Mouse (Mus musculus) layer of hippocampus, adult 18-20 months (tissue): Measurements from ENCODE around the gene Cdkal1. TPM values are rescaled to one million over a fixed set of nuclear protein-coding genes. Genes with fewer than 3 reads are reported as not detected.

Experiments used
- DNase-seq, 2 experiments: peaks; one replicate each; pipeline ENCODE4 v3.0.0; 2022; ENCODE audit warnings: low spot score in 2 of 2
- total RNA-seq, 2 experiments: library from RNA; stranded (reverse); gene quantifications; 2 replicates each; pipeline ENCODE4 v1.2.3; 2021

The Cdkal1 gene
- total RNA-seq, 2 experiments from 2014 or later: 26.0 to 26.3 TPM

- DNase-seq: no peak
Observed at GRCm38 (mm10) chr13:29818314-29818713, 37.2 kb downstream of the Cdkal1 start.

GRCm38 (mm10) chr13:29810780-29811179 lies 44.7 kb downstream of the Cdkal1 start:
- no peak for DNase-seq

DNA sequence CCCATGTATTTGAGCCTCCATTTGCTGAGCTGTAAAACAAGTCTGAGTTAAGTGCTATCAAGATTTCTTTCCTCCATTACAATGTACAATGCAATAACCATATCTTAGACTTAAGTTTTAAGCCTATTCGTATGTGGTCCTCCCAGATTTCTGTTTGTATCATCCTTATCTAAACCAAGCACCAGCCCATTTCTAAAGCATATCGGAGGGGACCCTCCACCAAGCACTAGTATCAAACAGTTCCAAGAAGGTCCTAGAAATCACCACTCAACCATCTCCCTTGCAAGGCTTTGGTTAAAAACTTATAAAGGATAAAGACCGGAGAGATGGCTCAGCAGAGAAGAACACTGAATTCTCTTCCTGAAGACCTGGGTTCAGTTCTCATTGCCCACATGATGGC lies 47.1 kb downstream of the Cdkal1 start:
- no peak for DNase-seq

DNA sequence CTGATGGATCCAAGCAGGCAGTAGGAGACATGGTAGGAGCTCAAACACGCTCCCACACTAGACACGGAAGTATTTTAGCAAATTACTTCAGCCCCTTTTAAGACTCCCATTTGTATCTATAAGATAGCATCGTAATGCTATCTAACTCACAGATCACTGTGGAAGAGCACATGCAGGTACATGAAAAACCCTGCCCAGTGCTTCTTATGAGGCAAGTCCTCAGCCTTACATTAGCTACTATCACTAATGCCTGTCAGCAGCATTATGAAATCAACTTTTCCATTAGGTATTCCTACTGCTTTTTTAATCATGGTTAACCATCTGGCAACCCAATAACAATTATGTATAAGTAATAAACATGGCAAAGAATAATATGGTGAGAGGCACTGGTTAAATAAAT lies 47.5 kb downstream of the Cdkal1 start:
- no peak for DNase-seq

GRCm38 (mm10) chr13:29806871-29807270 lies 48.6 kb downstream of the Cdkal1 start:
- no peak for DNase-seq

- no peak for DNase-seq
Observed at GRCm38 (mm10) chr13:29805296-29805695, 50.2 kb downstream of the Cdkal1 start.

DNA sequence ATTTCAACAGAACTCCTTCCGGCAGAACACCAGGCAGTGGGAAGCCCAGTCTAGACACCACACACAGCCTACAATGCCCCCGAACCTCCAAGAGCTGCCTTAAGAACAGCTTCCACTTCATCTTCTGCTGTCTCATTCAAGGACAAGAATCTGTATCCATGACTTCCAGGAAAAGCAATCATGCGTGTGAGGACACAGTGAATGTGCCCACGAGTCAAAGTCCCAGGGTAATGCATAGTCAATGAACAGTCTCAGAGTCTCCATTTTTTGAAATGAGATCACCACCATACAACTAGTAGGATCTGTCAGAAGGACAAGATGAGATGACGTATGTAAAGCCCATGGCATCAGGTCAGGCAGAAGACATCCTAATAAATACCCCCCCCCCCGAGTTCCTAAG lies 51.4 kb downstream of the Cdkal1 start:
- DNase-seq: no peak

DNA sequence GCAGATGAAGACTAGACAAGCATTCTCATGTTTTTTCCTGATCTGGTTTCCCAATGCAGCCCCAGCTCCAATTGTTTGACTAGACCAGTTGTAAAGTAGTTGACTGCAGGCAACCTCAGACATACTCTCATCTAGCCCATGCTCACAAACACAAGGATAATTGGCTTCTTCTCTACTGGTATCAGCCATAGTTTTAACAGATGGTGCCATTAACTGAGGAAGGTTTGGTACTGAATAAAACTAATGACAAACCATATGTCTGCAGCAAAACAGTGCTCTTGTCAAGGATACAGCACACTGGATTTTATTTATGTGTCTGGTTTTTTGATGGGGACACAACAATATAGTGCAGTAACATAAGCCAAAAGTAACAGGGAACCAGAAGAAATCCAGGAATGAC lies 52.8 kb downstream of the Cdkal1 start:
- peak in 1 of 2 experiments; percentile 11 for DNase-seq

DNA sequence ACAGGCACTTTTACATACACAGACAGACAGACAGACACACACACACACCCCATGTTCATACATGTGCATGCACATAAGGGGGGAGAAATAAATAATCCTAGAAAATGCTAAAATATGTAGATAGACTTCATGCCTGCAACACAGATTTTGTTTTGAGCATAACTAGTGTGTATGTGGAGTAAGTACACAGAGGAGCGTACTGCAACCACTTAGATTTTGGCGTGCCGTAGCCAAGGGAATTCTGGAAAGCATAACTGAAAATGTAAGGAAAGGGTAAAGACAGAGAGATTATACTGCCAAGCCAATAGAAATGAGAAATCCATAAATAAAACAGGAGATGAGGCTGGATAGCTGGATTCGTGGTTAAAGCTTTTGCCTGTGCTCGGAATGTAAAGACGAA lies 55.4 kb downstream of the Cdkal1 start:
- no peak for DNase-seq

DNA sequence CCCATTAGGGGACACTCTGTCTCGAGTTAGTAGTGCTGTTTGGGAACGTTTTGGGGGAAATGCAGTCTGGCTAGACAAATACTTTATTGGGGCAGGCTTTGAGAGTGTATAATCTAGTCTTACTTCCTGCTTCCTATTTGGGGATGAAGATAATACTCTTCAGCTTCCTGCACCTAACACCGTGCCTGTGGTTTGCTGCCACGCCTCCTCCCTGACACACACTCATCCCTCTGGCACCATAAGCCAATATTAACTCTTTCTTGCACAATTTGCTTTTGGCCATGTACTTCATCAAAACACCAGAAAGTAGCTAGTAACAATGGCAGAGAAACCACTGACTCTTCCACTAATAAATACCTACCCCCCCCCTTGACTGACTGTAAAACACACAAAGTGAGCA lies 63.4 kb downstream of the Cdkal1 start:
- DNase-seq: no peak

DNA sequence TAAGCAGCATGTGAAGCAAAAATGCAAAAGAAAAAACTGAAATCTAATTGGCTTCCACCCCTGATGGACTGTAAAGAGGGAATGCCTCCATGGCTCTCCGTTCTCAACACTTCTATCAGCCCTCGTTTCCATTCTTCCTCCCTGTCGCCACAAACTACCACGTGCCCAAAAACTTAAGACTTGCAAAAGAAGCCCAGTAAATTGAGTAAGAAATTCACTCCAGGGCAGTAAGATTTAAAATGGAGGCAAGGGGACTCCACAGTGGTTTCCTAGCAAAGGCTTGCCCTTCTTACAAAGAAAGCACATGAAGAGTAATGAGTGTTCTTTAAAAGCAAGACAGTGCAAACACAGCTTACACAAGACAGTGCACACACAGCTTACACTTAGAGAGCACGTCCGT lies 64.0 kb downstream of the Cdkal1 start:
- no peak for DNase-seq

DNA sequence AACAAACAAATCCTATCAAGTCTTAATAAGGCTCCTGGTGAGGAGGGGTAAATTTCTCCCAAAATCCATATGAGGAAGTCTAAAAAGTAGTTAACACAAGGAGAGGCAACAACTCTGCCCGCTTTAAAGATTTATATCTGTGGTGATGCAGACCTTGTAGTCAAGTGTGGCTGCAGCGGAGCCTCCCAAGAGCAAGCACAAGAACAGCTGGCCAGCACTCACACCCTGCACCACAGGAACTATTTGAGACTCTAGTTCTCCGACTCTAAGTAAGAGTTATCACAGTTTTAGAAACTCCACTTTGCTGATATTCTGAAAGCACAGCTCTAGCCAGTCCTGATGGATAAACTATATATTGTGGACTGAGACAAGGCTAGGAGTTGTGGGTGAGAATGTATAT lies 68.5 kb downstream of the Cdkal1 start:
- DNase-seq: no peak

DNA sequence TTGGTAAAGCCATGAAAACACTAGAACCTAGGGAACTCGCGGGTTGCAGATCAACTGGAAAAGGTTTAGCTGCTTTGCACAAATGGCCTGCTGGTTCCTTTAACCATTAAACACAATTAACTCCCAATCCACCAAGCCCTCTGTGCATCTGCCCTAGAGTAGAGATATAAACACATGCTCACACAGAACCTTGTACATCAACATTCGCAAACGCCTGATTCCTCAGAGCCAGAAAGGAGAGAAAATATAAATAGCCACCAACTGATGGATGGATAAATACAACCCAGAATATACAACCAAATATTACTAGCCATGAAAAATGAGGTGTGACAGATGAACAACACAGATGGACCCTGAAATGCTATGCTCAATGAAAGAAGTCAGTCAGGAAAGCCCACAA lies 70.6 kb downstream of the Cdkal1 start:
- DNase-seq: peak in 1 of 2 experiments; percentile 8

GRCm38 (mm10) chr13:29781332-29781731 lies 74.1 kb downstream of the Cdkal1 start:
- no peak for DNase-seq

- DNase-seq: no peak
Observed at GRCm38 (mm10) chr13:29780713-29781112, 74.8 kb downstream of the Cdkal1 start.

GRCm38 (mm10) chr13:29779519-29779918 lies 76.0 kb downstream of the Cdkal1 start:
- DNase-seq: no peak

GRCm38 (mm10) chr13:29779116-29779515 lies 76.4 kb downstream of the Cdkal1 start:
- no peak for DNase-seq

- no peak for DNase-seq
Observed at GRCm38 (mm10) chr13:29778124-29778523, 77.3 kb downstream of the Cdkal1 start.

DNA sequence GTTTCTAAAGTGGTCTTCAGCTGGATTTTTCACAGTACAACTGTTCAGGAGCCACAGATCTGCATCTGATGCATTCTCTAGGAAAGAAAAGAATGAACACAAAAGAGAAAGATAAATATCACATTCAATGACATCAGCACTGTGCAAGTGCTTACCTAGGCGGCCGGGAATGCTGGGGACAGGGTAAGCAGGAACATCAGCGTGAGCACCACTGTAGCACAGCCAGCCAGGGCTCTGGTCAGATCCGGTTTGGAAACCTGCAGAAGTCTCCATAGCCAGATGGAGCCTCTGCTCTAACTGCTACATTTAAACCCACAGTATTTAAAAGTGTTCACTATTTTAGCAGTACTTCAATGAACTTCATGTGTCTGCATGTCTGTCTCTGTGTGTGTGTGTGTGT lies 78.2 kb downstream of the Cdkal1 start:
- no peak for DNase-seq

GRCm38 (mm10) chr13:29775603-29776230 lies 79.8 kb downstream of the Cdkal1 start:
- no peak for DNase-seq

GRCm38 (mm10) chr13:29773563-29773962 lies 81.9 kb downstream of the Cdkal1 start:
- no peak for DNase-seq

GRCm38 (mm10) chr13:29772970-29773369 lies 82.5 kb downstream of the Cdkal1 start:
- DNase-seq: no peak

DNA sequence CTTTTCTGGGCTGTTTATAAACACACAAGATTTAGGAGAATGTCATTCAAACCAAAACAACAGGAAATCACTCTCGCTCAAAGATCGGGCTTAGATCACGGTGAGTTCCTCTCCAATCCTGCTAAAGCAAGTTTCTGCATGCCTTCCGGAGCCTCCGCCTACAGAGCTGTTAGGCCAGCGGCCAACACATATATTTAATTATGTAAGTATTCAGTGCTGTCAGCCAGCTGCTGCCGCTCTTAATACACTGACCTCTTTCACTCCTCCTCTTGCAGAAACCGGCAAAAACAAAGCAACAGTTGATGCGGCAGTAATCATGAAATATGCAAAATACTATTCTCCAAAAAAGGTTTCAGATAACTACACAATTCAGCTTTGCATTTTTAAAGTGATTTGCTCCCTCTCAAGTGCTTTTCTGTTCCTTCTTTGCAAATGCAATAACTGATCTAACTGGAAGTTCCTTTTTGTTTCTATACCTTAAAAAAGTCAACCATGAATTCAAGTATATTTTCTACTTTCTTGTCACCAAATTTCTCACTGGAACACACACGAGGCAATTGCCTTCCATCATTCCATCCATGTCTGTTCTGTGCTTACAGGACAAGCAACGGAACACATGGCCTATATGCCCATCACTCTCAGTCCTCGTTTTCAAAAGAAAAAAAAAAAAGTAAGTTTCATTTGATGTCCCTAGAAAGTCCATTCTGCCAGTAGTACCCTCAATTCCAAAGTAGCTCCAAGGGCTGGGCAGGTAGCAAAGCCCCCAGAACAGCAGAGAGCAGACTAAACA lies 85.6 kb downstream of the Cdkal1 start:
- peak; percentile 37 to 48 for DNase-seq
